Mouse (Mus musculus) CH12F3 (cell line): Measurements from ENCODE around the gene Gm10801.
"Not testable (repeated sequence)": the region's sequence is repeated elsewhere in the genome, so short reads cannot be mapped to it uniquely, and the experiment has no call there.

Source experiments
- in situ Hi-C: fragments of 300-500 bp; cut with MboI; formaldehyde crosslinking; loops from 2 replicates; pipeline ENCODE4 v1.14.3; 2020; ENCODE audit warnings: low sequenced_read_pairs

Gm10801 gene

GRCm38 (mm10) chr2:98661937-98662336 lies at the start of gene Gm10801:
Gm10801 (plus strand) TSS chr2:98662237.
- in situ Hi-C loops = not testable (repeated sequence)

DNA sequence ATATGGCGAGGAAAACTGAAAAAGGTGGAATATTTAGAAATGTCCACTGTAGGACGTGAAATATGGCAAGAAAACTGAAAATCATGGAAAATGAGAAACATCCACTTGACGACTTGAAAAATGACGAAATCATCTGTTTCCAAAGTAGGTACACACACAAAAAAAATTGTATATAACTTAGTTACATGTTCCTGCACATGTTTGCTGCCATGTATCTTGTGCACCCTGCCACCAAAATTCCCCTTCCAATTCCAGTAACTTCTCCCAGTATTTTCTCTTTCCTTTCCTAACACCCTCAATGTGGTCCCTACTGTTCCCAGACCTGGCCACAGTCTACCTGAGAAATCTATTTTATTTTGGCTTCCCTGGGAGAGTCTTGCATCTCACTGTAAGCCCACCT lies 5.2 kb downstream of the Gm10801 start, which contains the start of gene Gm10800:
Gm10800 (minus strand) TSS at position 101 of the 400 bp plus-strand sequence.
- in situ Hi-C loops = not testable (repeated sequence)

GRCm38 (mm10) chr2:98697533-98697932 lies 35.5 kb downstream of the Gm10801 start:
- in situ Hi-C loops = no loop called here
